Mouse (Mus musculus) testis, adult 10 weeks (tissue): ENCODE results near the gene Abca8a. TPM values are rescaled to one million over a fixed set of nuclear protein-coding genes. Genes with fewer than 3 reads are reported as not detected.

Experiments
- polyA plus RNA-seq: library from polyadenylated mRNA; stranded (reverse); fragments of 350-450 nt; fragmentation: Illumina TruSeq; extraction: RNeasy Lipid Tissue Mini Kit (QIAGEN cat#74804); gene quantifications from one replicate; pipeline ENCODE4 v1.2.3, GENCODE M21; 2014; ENCODE audit warnings: low read depth, low replicate concordance

The Abca8a gene
- polyA plus RNA-seq: 3.9 TPM

GRCm38 (mm10) chr11:110095858-110096257 is at the start of gene Abca8a:
Gene Abca8a (minus strand): TSS chr11:110095978.

DNA sequence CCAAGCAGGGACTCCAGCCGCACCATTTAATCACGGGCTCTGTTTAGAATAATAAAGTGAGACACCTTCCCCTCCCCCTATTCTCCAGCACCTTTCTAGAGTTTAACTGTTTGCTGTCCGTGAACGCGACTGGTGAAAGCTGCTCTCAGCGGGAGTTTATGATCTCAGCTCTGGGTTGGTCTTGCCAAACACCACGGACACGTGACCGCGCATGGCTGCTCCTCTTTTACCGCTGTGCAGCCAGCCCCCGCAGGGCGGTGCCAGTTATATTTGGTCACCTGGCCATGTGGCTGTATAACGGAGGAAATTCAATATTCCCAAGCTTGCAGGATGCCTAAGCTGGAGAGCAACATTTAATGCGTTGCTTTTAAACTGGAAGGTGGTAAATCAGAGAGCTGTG is 100.2 kb downstream of the Abca8a start, which contains the start of gene Abca8b:
Gene Abca8b, minus strand, starts transcription at position 222 of the 400 bp plus-strand sequence.

Other genes with a start within 250 kb of the Abca8a start
- gene Abca8b, start 100.1 kb downstream of the Abca8a start, polyA plus RNA-seq: 0.95 TPM
- 10.3 TPM for gene Abca9, start 72.2 kb upstream of the Abca8a start, polyA plus RNA-seq
- 3.7 TPM for gene Abca6, start 155.8 kb upstream of the Abca8a start, polyA plus RNA-seq
- 57.6 TPM for gene Abca5, start 241.7 kb upstream of the Abca8a start, polyA plus RNA-seq